Mouse (Mus musculus) bone marrow macrophage, adult 2 months (primary cell): Measurements from ENCODE around the gene Blzf1.

ENCODE experiments used
- CTCF ChIP-seq: IDR thresholded peaks from 2 replicates; pipeline ENCODE4 v1.5.1; 2012; ENCODE audit warnings: low read depth, mild to moderate bottlenecking, low read length, moderate library complexity
- POLR2A ChIP-seq: IDR thresholded peaks from 2 replicates; pipeline ENCODE4 v1.6.1; 2012; ENCODE audit warnings: mild to moderate bottlenecking, low read depth, low read length, borderline replicate concordance

DNA sequence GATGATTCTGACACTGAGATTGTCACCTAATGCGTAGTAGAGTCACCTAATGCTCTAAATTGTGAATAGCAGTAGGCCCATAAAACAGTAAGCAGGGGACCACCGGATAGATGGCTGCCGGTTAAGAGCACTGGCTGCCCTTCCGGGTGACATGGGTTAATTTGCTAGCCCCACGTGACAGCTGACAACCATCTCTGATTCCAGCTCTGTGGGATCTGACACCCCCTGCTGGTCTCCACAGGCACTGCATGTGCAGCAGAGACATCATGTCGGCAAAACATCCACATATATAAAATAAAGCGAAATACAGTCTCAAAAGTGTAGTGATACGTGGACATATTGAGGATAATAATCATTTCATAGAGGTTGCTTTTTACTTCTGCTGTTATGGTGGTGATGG is 8.0 kb upstream of the Blzf1 start:
- peak; percentile 23; the same call in 1 of the 2 replicates for TF ChIP-seq CTCF
- no peak for TF ChIP-seq POLR2A
